Mouse (Mus musculus): Measurements from ENCODE around the gene Lrp6. TPM values are rescaled to one million over a fixed set of nuclear protein-coding genes. Genes with fewer than 3 reads are reported as not detected.

Lrp6 gene
- polyA plus RNA-seq, 1 experiment = 17.8 TPM

- no peak for TF ChIP-seq GATA1 (IDR thresholded peaks at IDR 0.05; ENCODE audit: low read length)
These were observed 12.5 kb downstream of the Lrp6 start for GRCm38 (mm10) chr6:134554230-134554629.

DNA sequence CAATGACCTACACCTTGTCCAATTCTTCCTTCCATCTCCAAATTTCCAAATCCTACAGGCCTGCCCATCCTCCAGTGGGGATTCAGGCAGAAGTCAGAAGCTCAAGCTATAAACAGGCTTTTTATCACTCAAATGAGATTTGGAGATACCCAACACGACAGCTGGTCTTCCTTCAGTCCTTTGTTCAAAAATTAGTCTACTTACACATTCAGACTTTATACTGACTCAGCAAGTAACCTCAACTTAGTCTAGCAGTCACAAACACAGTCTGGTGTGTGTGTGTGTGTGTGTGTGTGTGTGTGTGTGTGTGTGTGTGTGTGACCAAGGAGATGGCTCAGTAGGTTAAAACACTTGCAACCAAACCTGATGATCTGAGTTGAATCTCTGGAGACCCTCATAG, 15.8 kb downstream of the Lrp6 start:
- no peak for TF ChIP-seq GATA1 (IDR thresholded peaks at IDR 0.05; ENCODE audit: low read length)

- no peak for TF ChIP-seq GATA1 (IDR thresholded peaks at IDR 0.05; ENCODE audit: low read length)
These were observed 16.4 kb downstream of the Lrp6 start for GRCm38 (mm10) chr6:134550396-134550795.

GRCm38 (mm10) chr6:134544843-134545242, 21.9 kb downstream of the Lrp6 start:
- no peak for TF ChIP-seq GATA1 (IDR thresholded peaks at IDR 0.05; ENCODE audit: low read length)

- no peak for TF ChIP-seq GATA1 (IDR thresholded peaks at IDR 0.05; ENCODE audit: low read length)
These were observed 22.7 kb downstream of the Lrp6 start for GRCm38 (mm10) chr6:134544093-134544492.

- no peak for TF ChIP-seq GATA1 (IDR thresholded peaks at IDR 0.05; ENCODE audit: low read length)
These were observed 23.2 kb downstream of the Lrp6 start for GRCm38 (mm10) chr6:134543607-134544006.

DNA sequence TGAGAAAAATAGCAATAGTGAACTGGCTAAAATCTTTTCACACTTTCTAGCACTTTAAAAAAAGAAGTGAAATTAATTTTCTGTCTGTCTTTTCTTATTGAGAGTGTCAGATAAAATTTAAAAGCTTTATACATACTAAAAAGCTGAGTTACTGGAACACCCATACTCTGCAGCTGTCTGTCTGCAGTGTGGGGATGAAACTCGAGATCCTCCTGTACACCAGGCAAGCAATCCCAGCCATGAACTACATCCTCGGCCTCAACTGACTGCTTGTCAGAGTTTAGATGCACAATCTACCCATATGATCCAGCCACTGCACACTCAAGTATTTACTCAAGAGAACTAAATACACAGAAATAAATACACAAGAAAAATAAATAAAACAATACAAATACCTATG, 24.4 kb downstream of the Lrp6 start:
- no peak for TF ChIP-seq GATA1 (IDR thresholded peaks at IDR 0.05; ENCODE audit: low read length)

- no peak for TF ChIP-seq GATA1 (IDR thresholded peaks at IDR 0.05; ENCODE audit: low read length)
These were observed 26.6 kb downstream of the Lrp6 start for GRCm38 (mm10) chr6:134540161-134540560.

- peak; percentile 61 for TF ChIP-seq GATA1 (IDR thresholded peaks at IDR 0.05; ENCODE audit: low read length)
These were observed 27.3 kb downstream of the Lrp6 start for GRCm38 (mm10) chr6:134539459-134539858.

DNA sequence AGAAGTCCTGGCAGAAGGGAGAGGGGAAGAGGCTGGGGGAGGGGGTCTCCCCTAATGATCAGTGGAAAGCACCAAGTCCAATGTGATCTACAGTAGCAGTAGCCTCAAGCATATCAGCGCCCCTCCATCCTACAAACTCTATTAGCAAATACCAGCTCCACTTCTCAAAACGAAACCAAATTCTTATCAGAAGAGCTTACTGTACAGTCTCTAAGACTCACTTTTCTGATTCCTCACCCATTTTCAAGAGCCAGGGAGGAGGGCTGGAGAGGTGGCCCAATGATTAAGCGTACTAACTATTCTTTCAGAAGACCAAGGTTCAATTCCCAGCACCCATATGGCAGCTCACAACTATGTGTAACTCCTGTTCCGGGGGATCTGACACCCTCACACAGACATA, 28.0 kb downstream of the Lrp6 start:
- TF ChIP-seq GATA1 (IDR thresholded peaks at IDR 0.05; ENCODE audit: low read length) = no peak

- TF ChIP-seq GATA1 (IDR thresholded peaks at IDR 0.05; ENCODE audit: low read length) = no peak
These were observed 29.2 kb downstream of the Lrp6 start for GRCm38 (mm10) chr6:134537461-134538117.

- TF ChIP-seq GATA1 (IDR thresholded peaks at IDR 0.05; ENCODE audit: low read length) = no peak
These were observed 31.6 kb downstream of the Lrp6 start for GRCm38 (mm10) chr6:134535169-134535568.

GRCm38 (mm10) chr6:134533021-134533420, 33.7 kb downstream of the Lrp6 start:
- TF ChIP-seq GATA1 (IDR thresholded peaks at IDR 0.05; ENCODE audit: low read length) = peak; percentile 15

DNA sequence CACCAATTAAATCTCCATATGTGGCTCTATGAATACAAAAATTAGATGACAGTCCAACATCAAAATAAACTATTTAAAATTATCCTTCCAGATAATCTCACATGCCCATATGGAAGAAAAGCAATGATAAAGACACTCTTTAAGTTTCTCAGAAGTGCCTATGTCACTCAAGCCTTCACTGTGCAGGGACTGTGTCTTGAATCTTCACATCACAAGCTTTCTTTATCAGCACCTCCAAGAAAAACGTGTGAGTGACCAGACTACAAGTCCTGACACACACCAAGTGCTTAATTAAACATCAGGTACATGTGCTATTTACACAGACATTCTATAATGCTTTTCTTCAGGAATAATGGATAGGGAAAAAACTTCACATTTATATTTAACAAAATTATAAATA, 34.8 kb downstream of the Lrp6 start:
- TF ChIP-seq GATA1 (IDR thresholded peaks at IDR 0.05; ENCODE audit: low read length) = no peak

DNA sequence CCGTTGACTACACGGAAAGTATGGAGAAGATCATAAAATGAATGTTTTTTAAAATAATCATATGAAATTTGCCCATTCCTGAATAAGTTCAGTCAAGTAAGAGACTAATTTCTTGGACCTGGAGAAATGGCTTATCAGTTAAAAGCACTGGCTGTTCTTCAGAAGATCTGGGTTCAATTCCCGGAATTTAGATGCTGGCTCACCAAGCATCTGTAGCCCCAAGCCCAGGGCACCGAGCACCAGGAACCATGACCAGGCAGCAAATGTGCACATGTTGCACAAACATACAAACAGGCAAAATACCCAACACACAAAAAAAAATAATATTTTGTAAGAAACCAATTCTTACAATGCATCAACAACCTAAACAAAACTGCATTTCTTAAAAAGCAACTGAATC, 37.4 kb downstream of the Lrp6 start:
- TF ChIP-seq GATA1 (IDR thresholded peaks at IDR 0.05; ENCODE audit: low read length) = no peak

- no peak for TF ChIP-seq GATA1 (IDR thresholded peaks at IDR 0.05; ENCODE audit: low read length)
These were observed 38.4 kb downstream of the Lrp6 start for GRCm38 (mm10) chr6:134528396-134528795.

GRCm38 (mm10) chr6:134527596-134528128, 39.1 kb downstream of the Lrp6 start:
- no peak for TF ChIP-seq GATA1 (IDR thresholded peaks at IDR 0.05; ENCODE audit: low read length)

All from G1E-ER4 (cell line).